Mouse (Mus musculus) neural tube, embryonic 12.5 days (tissue): ENCODE data around the gene Alx3. TPM values are rescaled to one million over a fixed set of nuclear protein-coding genes. Genes with fewer than 3 reads are reported as not detected.

Experiments
- ATAC-seq: fragments of 200-750 bp; cut with Nextera tagmentation; 2 replicates; pipeline ENCODE4 v1.8.0; 2017; ENCODE audit warnings: low read depth, mild to moderate bottlenecking, moderate TSS enrichment, moderate library complexity; ENCODE audit not compliant: low FRiP score
- H3K27ac ChIP-seq: fragments of 300-500 bp; sonication (generic); 2 replicates; pipeline ENCODE4 v1.5.1; 2016
- H3K27me3 ChIP-seq: fragments of 300-500 bp; sonication (generic); replicated peaks from 2 replicates; pipeline ENCODE4 v1.6.1; 2016; ENCODE audit warnings: mild to moderate bottlenecking
- H3K36me3 ChIP-seq: fragments of 300-500 bp; sonication (generic); 2 replicates; pipeline ENCODE4 v1.6.1; 2016; ENCODE audit warnings: mild to moderate bottlenecking
- H3K4me1 ChIP-seq: fragments of 300-500 bp; sonication (generic); 2 replicates; pipeline ENCODE4 v1.6.1; 2016
- H3K4me2 ChIP-seq: fragments of 300-500 bp; sonication (generic); replicated peaks from 2 replicates; pipeline ENCODE4 v1.6.1; 2016; ENCODE audit warnings: mild to moderate bottlenecking
- H3K4me3 ChIP-seq: fragments of 300-500 bp; sonication (generic); 2 replicates; pipeline ENCODE4 v1.5.1; 2016
- H3K9ac ChIP-seq: fragments of 300-500 bp; sonication (generic); 2 replicates; pipeline ENCODE4 v1.6.1; 2016; ENCODE audit warnings: mild to moderate bottlenecking
- H3K9me3 ChIP-seq: fragments of 300-500 bp; sonication (generic); 2 replicates; pipeline ENCODE4 v1.6.1; 2016; ENCODE audit warnings: mild to moderate bottlenecking
- WGBS: fragments of 180-500 bp; shearing (Covaris S2); methylation state at CpG from one replicate; pipeline ENCODE4 v1.1.7; 2016; 5-methylcytosine and 5-hydroxymethylcytosine counted together
- polyA plus RNA-seq: library from polyadenylated mRNA; unstranded; fragments of >200 nt; fragmentation: Nextera tagmentation; extraction: Ambion mirVana; gene quantifications from 2 replicates; pipeline ENCODE4 v1.2.1, GENCODE M21; 2016

Alx3 gene
- polyA plus RNA-seq, 1 experiment from 2014 or later, result 0.33 TPM

DNA sequence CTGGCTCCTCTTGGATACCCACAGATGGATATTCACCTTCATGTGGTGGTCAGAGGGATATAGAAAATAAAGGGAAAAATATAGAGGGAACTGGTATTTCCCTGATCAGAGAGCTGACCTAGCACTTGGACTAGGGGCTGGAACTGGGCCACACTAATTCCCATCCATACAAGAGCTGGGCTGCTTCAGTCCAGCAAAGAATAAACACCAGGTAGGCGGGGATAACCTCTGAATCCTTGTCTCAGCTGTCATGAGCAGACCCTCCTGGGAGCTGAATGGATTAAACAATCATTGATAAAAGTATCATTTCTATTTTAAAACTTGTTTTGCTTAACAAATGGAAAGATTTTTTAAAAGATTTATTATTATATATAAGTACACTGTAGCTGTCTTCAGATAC lies 3.2 kb upstream of the Alx3 start:
- no peak overlapping the region for H3K27ac ChIP-seq
- H3K4me3 ChIP-seq, result no peak overlapping the region
- no peak overlapping the region for H3K9ac ChIP-seq
- H3K9me3 ChIP-seq, result no peaks in the 10 kb centered on the region
- no peaks in the 10 kb centered on the region for H3K36me3 ChIP-seq
- WGBS, result 69% methylated on average over 1 of the region's 1 CpGs
- no peak for ATAC-seq
- peaks cover 19% of the 10 kb centered on the region for H3K4me1 ChIP-seq
- H3K27me3 ChIP-seq, result peaks cover 76% of the 10 kb centered on the region
- no peak overlapping the region for H3K4me2 ChIP-seq

DNA sequence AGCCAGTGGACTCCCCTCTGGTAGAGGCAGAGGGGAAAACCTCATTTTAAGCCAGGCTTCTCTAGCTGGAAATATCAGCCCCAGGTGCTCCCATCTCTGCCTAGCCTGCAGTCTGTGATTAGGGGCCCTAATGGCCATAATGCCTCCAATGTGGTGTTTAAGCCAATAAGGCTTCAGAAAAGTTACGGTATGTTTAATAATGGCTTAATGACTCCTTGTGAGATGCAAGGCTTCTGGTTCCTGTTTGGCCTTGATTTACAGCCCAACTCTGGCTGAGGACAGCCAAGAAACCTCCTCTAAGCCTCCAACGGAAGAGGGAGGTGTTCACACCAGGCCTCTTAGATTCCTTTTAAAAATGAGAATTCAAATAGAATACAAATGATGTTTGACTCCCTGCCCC lies 1.2 kb upstream of the Alx3 start:
- H3K9me3 ChIP-seq, result no peaks in the 10 kb centered on the region
- H3K36me3 ChIP-seq, result no peaks in the 10 kb centered on the region
- H3K4me2 ChIP-seq, result no peak overlapping the region
- no peak overlapping the region for H3K27ac ChIP-seq
- no peak overlapping the region for H3K9ac ChIP-seq
- peaks cover 80% of the 10 kb centered on the region for H3K27me3 ChIP-seq
- no peak overlapping the region for H3K4me3 ChIP-seq
- 19% methylated on average over 2 of the region's 2 CpGs for WGBS
- peaks cover 20% of the 10 kb centered on the region for H3K4me1 ChIP-seq
- no peak for ATAC-seq

DNA sequence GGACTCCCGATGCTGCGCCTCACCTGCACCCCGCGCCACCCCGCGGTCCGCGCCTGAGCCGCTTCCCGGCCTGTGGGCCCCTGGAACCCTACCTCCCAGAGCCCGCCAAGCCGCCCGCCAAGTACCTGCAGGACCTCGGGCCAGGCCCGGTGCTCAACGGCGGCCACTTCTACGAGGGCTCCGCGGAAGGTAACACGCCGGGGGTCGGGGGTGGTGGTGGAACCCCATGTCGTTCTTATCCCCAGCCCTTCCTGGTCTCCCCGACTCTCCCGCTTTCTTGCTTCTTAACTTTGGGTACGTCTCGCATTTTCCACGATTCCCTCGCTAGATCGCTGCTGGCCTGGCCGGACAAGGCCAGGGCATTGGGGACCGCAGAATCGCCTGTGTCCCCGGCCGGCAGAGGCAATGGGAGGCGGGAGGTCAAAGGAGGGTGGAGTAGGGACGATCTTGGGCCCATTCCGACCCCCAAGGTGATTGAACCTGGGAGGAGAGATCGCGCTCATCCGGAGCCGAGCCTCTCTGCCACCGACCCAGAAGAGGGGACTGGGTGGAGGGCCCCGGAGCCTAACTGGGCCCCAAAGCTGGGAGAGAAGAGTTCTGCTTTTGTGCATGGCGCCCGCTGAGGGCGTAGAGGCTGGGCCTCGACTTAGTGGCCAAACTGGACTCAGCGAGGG lies 570 bp downstream of the Alx3 start:
- Histone ChIP-seq H3K4me3 (peak overlapping the region; percentile 35), H3K9me3 (no peaks in the 10 kb centered on the region), H3K4me2 (peak overlapping the region; percentile 69), H3K36me3 (no peaks in the 10 kb centered on the region), H3K27ac (no peak overlapping the region), H3K27me3 (peaks cover 87% of the 10 kb centered on the region), H3K4me1 (peaks cover 20% of the 10 kb centered on the region), H3K9ac (peak overlapping the region; percentile 38; the same call in 1 of the 2 replicates)
- under 1% methylated on average over 50 of the region's 50 CpGs for WGBS
- ATAC-seq, result no peak

DNA sequence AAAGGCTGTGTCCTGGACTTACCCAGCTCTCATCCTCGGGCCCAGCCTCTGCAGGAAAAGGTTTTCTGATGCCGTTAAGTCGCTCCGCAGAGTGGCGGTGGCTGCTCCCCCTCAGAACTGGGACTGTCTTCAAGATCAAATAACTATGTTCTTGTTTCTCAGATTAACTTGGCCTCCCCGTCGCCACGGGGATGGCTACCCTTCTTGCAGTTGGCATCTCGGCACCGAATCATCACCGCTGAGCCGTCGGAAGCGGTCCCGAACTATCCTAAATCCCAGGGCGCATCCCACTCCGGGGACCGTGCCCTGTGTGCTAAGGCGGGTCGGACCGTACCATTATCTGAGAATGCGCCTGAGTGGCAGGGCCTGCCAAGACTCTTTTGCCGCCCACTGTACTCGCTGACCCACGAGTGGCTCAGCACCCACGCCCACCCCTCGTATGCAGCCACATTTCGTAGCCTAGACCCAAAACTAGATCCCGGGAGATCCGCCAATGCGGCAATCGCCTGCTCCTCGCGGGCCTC lies 1.2 kb downstream of the Alx3 start:
- Histone ChIP-seq H3K4me1 (peaks cover 20% of the 10 kb centered on the region), H3K27ac (no peak overlapping the region), H3K9me3 (no peaks in the 10 kb centered on the region), H3K4me3 (peak overlapping the region; percentile 35), H3K4me2 (peak overlapping the region; percentile 69), H3K9ac (no peak overlapping the region), H3K36me3 (no peaks in the 10 kb centered on the region), H3K27me3 (peaks cover 92% of the 10 kb centered on the region)
- WGBS, result 2% methylated on average over 34 of the region's 34 CpGs
- ATAC-seq, result 0 out of 2 replicates have a peak, but pooled peaks have one; percentile 31

DNA sequence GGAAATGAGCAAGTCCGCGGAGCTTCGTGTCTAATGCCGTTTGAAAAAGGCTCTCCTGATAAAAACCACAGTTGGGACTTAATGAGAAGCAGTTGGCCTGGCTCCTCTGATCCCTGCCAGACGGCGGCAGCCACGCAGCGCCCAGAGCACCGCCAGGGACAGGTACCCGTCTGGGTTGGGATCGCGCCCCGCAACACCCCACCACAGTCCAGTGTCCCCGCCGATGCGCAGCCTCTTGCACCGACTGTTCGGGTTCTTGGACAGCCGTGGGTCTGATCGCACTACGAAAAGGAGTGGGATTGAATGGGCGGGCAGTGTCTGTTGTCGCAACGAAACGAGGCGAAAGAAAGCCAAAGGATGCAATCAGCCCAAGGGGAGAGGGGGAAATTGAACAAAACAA lies 1.7 kb downstream of the Alx3 start:
- Histone ChIP-seq H3K9me3 (no peaks in the 10 kb centered on the region), H3K27me3 (peaks cover 90% of the 10 kb centered on the region), H3K4me2 (peak overlapping the region; percentile 16; the same call in 1 of the 2 replicates), H3K9ac (no peak overlapping the region), H3K4me3 (0 out of 2 replicates have a peak overlapping the region, but pooled peaks have one; percentile 5), H3K4me1 (peaks cover 20% of the 10 kb centered on the region), H3K27ac (no peak overlapping the region), H3K36me3 (no peaks in the 10 kb centered on the region)
- ATAC-seq, result no peak
- under 1% methylated on average over 26 of the region's 26 CpGs for WGBS

DNA sequence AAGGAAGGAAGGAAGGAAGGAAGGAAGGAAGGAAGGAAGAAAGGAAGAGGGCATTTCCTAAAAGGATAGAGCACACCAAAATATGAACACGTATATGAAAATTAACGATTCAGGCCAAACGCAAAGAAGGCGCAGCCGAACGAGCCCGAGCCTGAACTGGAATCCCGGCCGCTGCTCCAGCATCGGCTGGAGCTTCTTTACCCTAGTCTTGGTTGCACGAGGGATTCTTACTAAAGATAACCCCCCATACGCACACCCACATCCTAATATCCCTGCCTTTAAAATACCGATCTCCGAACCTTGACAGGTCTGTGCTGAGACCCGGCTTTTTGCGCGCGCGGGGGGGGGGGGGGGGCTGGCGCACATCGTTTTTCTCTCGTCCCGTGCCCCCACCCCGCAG lies 2.3 kb downstream of the Alx3 start:
- Histone ChIP-seq H3K4me1 (peaks cover 20% of the 10 kb centered on the region), H3K27me3 (peaks cover 86% of the 10 kb centered on the region), H3K4me2 (no peak overlapping the region), H3K9me3 (no peaks in the 10 kb centered on the region), H3K27ac (no peak overlapping the region), H3K4me3 (no peak overlapping the region), H3K36me3 (no peaks in the 10 kb centered on the region), H3K9ac (no peak overlapping the region)
- 1% methylated on average over 23 of the region's 24 CpGs for WGBS
- no peak for ATAC-seq

DNA sequence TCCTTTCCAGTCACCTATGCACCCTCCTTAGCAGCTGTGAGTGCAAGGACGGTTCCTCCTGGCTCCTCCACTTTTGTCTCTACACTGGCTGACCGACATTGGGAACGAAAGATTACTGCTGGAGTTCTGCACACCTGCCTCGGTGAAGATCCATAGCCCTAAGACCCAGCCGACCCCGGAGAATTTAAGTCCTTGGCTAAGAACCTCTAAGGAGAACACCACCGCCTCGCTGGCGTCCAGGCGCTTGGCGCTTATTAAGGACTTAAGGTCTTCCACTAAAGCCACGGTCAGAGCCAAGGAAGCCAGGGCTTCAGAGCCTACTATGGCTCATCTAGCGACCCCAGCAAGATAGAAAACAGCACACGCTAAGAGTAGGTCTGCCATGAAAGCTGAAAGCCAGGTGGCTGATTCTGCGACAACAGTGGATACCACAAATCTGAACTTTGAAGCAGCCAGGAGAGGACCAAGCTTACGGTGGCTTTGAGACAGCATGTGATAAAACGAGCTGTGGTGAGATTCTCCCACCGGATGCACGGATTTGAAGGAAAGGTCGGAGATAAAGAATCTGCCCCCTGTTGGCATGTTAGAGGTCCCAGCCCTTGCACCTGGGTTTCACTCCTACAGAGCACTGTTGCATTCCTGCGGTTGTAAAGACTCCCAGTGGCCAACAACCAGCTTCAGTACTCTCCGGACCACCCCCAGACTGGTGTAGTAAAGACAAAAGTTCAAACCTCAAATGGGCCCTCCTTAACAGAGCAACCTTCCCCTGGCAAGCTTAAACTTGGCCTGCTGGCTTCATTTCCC lies 3.0 kb downstream of the Alx3 start:
- Histone ChIP-seq H3K4me3 (no peak overlapping the region), H3K4me2 (no peak overlapping the region), H3K27me3 (peaks cover 79% of the 10 kb centered on the region), H3K9me3 (no peaks in the 10 kb centered on the region), H3K27ac (no peak overlapping the region), H3K4me1 (peaks cover 20% of the 10 kb centered on the region), H3K9ac (no peak overlapping the region), H3K36me3 (no peaks in the 10 kb centered on the region)
- ATAC-seq, result no peak
- 3% methylated on average over 22 of the region's 22 CpGs for WGBS

DNA sequence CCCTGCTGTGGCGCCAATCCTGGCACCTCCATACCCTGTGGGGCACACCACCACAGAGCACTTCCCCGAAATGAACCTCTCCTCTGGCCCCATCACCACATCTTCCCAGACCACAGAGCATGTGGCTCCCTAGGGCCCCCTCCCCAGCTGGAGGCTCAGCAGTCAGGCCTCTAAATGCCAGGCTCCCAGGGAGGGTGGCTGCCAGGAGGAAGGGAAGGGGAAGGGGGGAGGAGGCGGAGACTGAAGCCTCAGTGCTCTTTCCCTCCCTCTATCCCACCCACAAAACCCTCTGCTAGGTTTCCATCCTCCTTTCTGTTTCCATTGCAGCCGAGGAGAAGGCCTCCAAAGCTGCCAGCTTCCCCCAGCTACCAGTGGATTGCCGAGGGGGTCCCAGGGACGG lies 5.3 kb downstream of the Alx3 start:
- H3K27me3 ChIP-seq, result peaks cover 60% of the 10 kb centered on the region
- H3K9me3 ChIP-seq, result no peaks in the 10 kb centered on the region
- no peak overlapping the region for H3K4me3 ChIP-seq
- no peak overlapping the region for H3K27ac ChIP-seq
- ATAC-seq, result no peak
- no peak overlapping the region for H3K4me2 ChIP-seq
- no peak overlapping the region for H3K9ac ChIP-seq
- no peaks in the 10 kb centered on the region for H3K36me3 ChIP-seq
- 50% methylated on average over 6 of the region's 6 CpGs for WGBS
- H3K4me1 ChIP-seq, result peaks cover 14% of the 10 kb centered on the region

DNA sequence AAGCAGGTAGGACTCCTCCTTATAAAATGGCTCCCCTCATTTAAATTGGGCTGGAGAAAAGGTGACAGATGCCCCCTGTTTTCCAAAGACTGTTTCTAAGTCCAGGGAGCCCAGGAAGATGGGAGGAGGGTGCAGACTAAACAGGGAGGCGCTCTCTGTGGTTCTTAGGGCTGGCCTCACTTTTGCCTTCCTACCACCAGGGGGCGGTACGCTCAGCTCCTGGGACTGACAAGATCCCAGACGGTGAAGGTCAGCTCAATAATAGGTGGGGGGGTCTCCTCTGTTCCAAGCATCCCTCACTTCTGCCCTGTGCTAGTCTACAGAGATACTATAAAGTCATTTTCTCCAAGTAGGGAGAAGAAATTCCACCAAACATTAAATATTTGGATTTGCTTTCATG lies 10.5 kb downstream of the Alx3 start:
- 9% methylated on average over 4 of the region's 4 CpGs for WGBS
- Histone ChIP-seq H3K27me3 (peaks cover 10% of the 10 kb centered on the region), H3K27ac (no peak overlapping the region), H3K4me3 (no peak overlapping the region), H3K36me3 (no peaks in the 10 kb centered on the region), H3K9ac (no peak overlapping the region), H3K4me1 (no peaks in the 10 kb centered on the region), H3K9me3 (no peaks in the 10 kb centered on the region), H3K4me2 (no peak overlapping the region)
- ATAC-seq, result no peak

DNA sequence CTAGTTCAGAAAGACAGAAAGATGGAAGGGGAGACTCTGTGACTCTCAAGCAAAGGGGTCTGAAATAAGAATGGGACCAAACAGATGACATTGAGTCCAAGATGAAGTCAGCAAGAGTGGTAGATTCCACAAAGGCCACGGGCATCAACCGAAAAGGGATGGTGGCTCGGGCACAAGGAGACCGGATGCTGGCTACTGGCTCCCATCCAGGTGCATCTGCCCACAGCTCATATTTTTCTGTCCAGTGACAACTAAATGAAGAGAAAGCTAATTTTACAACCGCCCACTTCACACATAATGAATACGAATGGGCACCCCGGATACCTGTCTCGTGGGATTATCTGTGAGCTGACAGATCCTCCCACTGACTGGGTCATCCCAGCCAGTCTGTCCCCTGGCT lies 12.4 kb downstream of the Alx3 start:
- Histone ChIP-seq H3K27me3 (0 out of 2 replicates have a peak, but pooled peaks cover 4% of the 10 kb centered on the region), H3K9me3 (no peaks in the 10 kb centered on the region), H3K36me3 (peaks cover 19% of the 10 kb centered on the region), H3K27ac (no peak overlapping the region), H3K4me3 (no peak overlapping the region), H3K4me1 (no peaks in the 10 kb centered on the region), H3K4me2 (no peak overlapping the region), H3K9ac (no peak overlapping the region)
- no peak for ATAC-seq
- WGBS, result 86% methylated on average over 8 of the region's 8 CpGs

DNA sequence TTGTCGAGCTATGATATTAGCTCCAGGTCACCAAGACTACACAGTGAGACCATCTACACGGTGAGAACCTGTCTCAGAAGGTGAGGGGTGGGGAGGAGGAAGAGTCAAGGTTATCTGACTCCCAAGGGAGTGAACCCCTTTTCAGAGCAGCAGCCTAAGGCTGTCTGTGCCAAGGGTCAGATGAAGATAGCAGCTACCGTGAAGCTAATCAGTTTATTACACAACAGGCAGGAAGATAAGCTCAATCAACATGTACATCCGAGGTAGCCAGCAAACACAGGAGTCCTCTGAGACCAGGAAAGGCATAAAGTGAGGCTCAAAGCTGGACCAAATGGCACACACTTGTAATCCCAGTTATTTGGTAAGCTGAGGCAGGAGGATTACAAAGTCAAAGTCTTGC lies 14.0 kb downstream of the Alx3 start:
- WGBS, result 77% methylated on average over 4 of the region's 4 CpGs
- H3K4me2 ChIP-seq, result no peak overlapping the region
- no peak overlapping the region for H3K9ac ChIP-seq
- H3K9me3 ChIP-seq, result no peaks in the 10 kb centered on the region
- H3K27me3 ChIP-seq, result 0 out of 2 replicates have a peak, but pooled peaks cover 4% of the 10 kb centered on the region
- H3K4me3 ChIP-seq, result no peak overlapping the region
- ATAC-seq, result no peak
- H3K4me1 ChIP-seq, result no peaks in the 10 kb centered on the region
- H3K36me3 ChIP-seq, result peaks cover 34% of the 10 kb centered on the region
- no peak overlapping the region for H3K27ac ChIP-seq

DNA sequence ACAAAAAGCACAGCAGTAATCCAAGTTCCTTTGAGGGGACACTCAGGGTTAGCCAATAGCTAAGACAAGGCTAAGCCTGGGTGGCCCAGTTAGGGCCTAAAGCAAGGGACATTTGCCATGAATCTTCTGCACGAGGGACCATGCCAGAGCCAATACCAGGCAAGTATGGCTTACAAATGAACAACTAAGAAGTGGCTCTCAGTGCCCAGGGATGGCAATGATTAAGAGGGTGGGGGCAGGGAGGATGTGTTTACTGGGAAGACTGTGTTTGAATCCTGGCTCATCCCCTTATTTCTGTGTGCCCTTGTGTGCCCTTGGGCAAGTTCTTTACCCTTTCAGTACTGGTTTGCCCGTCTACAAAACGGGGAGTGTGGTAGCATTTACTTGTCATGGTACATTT lies 14.5 kb downstream of the Alx3 start:
- H3K27ac ChIP-seq, result no peak overlapping the region
- H3K36me3 ChIP-seq, result peaks cover 40% of the 10 kb centered on the region
- no peaks in the 10 kb centered on the region for H3K4me1 ChIP-seq
- 69% methylated on average over 3 of the region's 3 CpGs for WGBS
- no peak for ATAC-seq
- no peak overlapping the region for H3K9ac ChIP-seq
- no peaks in the 10 kb centered on the region for H3K27me3 ChIP-seq
- no peak overlapping the region for H3K4me2 ChIP-seq
- H3K4me3 ChIP-seq, result no peak overlapping the region
- no peaks in the 10 kb centered on the region for H3K9me3 ChIP-seq
